Mouse (Mus musculus): ENCODE measurements around the gene Repin1. TPM values are rescaled to one million over a fixed set of nuclear protein-coding genes. Genes with fewer than 3 reads are reported as not detected.

Repin1 gene
- polyA plus RNA-seq, 1 experiment from 2014 or later = 23.4 TPM

- peak; percentile 66 for ATAC-seq (replicated peaks; ENCODE audit: insufficient number of reproducible peaks, insufficient read depth, low FRiP score, low read depth)
- WGBS = 29% methylated on average over 3 of the region's 3 CpGs
- H3K27ac ChIP-seq = peak overlapping the region; percentile 68
These were observed 12.4 kb upstream of the Repin1 start for GRCm38 (mm10) chr6:48581257-48581656.

GRCm38 (mm10) chr6:48582037-48582436 lies 11.6 kb upstream of the Repin1 start:
- Histone ChIP-seq H3K36me3 (no peaks in the 10 kb centered on the region), H3K4me1 (replicated peaks) (peaks cover 24% of the 10 kb centered on the region), H3K9ac (no peak overlapping the region), H3K27ac (peak overlapping the region; percentile 12; the same call in 1 of the 2 replicates), H3K27me3 (no peaks in the 10 kb centered on the region), H3K4me2 (no peak overlapping the region), H3K9me3 (replicated peaks) (no peaks in the 10 kb centered on the region), H3K4me3 (no peak overlapping the region)
- WGBS = 59% methylated on average over 3 of the region's 3 CpGs
- ATAC-seq (replicated peaks; ENCODE audit: insufficient number of reproducible peaks, insufficient read depth, low FRiP score, low read depth) = 0 out of 2 replicates have a peak, but pooled peaks have one; percentile 19

More at GRCm38 (mm10) chr6:48581257-48581656, 12.4 kb upstream of the Repin1 start:
- no peaks in the 10 kb centered on the region for H3K36me3 ChIP-seq
- no peaks in the 10 kb centered on the region for H3K27me3 ChIP-seq
- H3K9ac ChIP-seq = no peak overlapping the region
- peaks cover 24% of the 10 kb centered on the region for H3K4me1 ChIP-seq (replicated peaks)
- H3K9me3 ChIP-seq (replicated peaks) = no peaks in the 10 kb centered on the region
- no peak overlapping the region for H3K4me2 ChIP-seq
- H3K4me3 ChIP-seq = no peak overlapping the region

- no peaks in the 10 kb centered on the region for H3K27me3 ChIP-seq
- H3K9me3 ChIP-seq (replicated peaks) = no peaks in the 10 kb centered on the region
- H3K9ac ChIP-seq = no peak within 1 kb of the TSS
- no peak for ATAC-seq (replicated peaks; ENCODE audit: insufficient number of reproducible peaks, insufficient read depth, low FRiP score, low read depth)
- 14% methylated on average over 6 of the region's 6 CpGs for WGBS
- peak within 1 kb of the TSS; percentile 4; the same call in 1 of the 2 replicates for H3K4me2 ChIP-seq
- peak within 1 kb of the TSS; percentile 78 for H3K27ac ChIP-seq
- peaks cover 20% of the 10 kb centered on the region for H3K4me1 ChIP-seq (replicated peaks)
- no peak within 1 kb of the TSS for H3K4me3 ChIP-seq
- no peaks in the 10 kb centered on the region for H3K36me3 ChIP-seq
These were observed 4.4 kb upstream of the Repin1 start, which contains the start of gene Gm45021 for GRCm38 (mm10) chr6:48589194-48589750. Gene Gm45021, plus strand, starts transcription at chr6:48589610.

GRCm38 (mm10) chr6:48591221-48591845 lies 2.4 kb upstream of the Repin1 start:
- ATAC-seq (replicated peaks; ENCODE audit: insufficient number of reproducible peaks, insufficient read depth, low FRiP score, low read depth) = no peak
- peaks cover 8% of the 10 kb centered on the region for H3K36me3 ChIP-seq

GRCm38 (mm10) chr6:48591871-48592270 lies 1.8 kb upstream of the Repin1 start:
- no peak overlapping the region for H3K4me2 ChIP-seq
- no peak overlapping the region for H3K27ac ChIP-seq
- ATAC-seq (replicated peaks; ENCODE audit: insufficient number of reproducible peaks, insufficient read depth, low FRiP score, low read depth) = no peak
- WGBS = 88% methylated on average over 6 of the region's 6 CpGs
- H3K9ac ChIP-seq = no peak overlapping the region
- peaks cover 3% of the 10 kb centered on the region; the same call in 1 of the 2 replicates for H3K9me3 ChIP-seq (replicated peaks)
- H3K4me1 ChIP-seq (replicated peaks) = peaks cover 32% of the 10 kb centered on the region
- H3K36me3 ChIP-seq = peaks cover 13% of the 10 kb centered on the region
- H3K4me3 ChIP-seq = no peak overlapping the region
- H3K27me3 ChIP-seq = no peaks in the 10 kb centered on the region

More at GRCm38 (mm10) chr6:48591221-48591845, 2.4 kb upstream of the Repin1 start:
- peaks cover 32% of the 10 kb centered on the region for H3K4me1 ChIP-seq (replicated peaks)
- no peak overlapping the region for H3K4me3 ChIP-seq
- no peaks in the 10 kb centered on the region for H3K27me3 ChIP-seq
- peaks cover 3% of the 10 kb centered on the region; the same call in 1 of the 2 replicates for H3K9me3 ChIP-seq (replicated peaks)
- H3K9ac ChIP-seq = no peak overlapping the region
- 94% methylated on average over 3 of the region's 3 CpGs for WGBS
- H3K4me2 ChIP-seq = no peak overlapping the region
- no peak overlapping the region for H3K27ac ChIP-seq

GRCm38 (mm10) chr6:48594043-48594738 lies 508 bp downstream of the Repin1 start:
- Histone ChIP-seq H3K4me2 (peak overlapping the region; percentile 64), H3K9ac (peak overlapping the region; percentile 78), H3K27me3 (no peaks in the 10 kb centered on the region), H3K4me1 (replicated peaks) (peaks cover 28% of the 10 kb centered on the region), H3K27ac (peak overlapping the region; percentile 92), H3K9me3 (replicated peaks) (peaks cover 3% of the 10 kb centered on the region; the same call in 1 of the 2 replicates), H3K36me3 (peaks cover 36% of the 10 kb centered on the region), H3K4me3 (peak overlapping the region; percentile 77)
- peak; percentile 49 for ATAC-seq (replicated peaks; ENCODE audit: insufficient number of reproducible peaks, insufficient read depth, low FRiP score, low read depth)
- 1% methylated on average over 41 of the region's 41 CpGs for WGBS

- H3K36me3 ChIP-seq = peaks cover 42% of the 10 kb centered on the region
- peaks cover 17% of the 10 kb centered on the region for H3K4me1 ChIP-seq (replicated peaks)
- peaks cover 3% of the 10 kb centered on the region; the same call in 1 of the 2 replicates for H3K9me3 ChIP-seq (replicated peaks)
- no peaks in the 10 kb centered on the region for H3K27me3 ChIP-seq
- peak overlapping the region; percentile 64 for H3K4me2 ChIP-seq
- no peak for ATAC-seq (replicated peaks; ENCODE audit: insufficient number of reproducible peaks, insufficient read depth, low FRiP score, low read depth)
- no peak overlapping the region for H3K27ac ChIP-seq
- H3K4me3 ChIP-seq = peak overlapping the region; percentile 77
- H3K9ac ChIP-seq = 0 out of 2 replicates have a peak overlapping the region, but pooled peaks have one; percentile 78
- WGBS = 50% methylated on average over 1 of the region's 1 CpGs
These were observed 1.6 kb downstream of the Repin1 start for GRCm38 (mm10) chr6:48595278-48595677.

- peaks cover 3% of the 10 kb centered on the region; the same call in 1 of the 2 replicates for H3K9me3 ChIP-seq (replicated peaks)
- H3K4me1 ChIP-seq (replicated peaks) = peaks cover 25% of the 10 kb centered on the region
- H3K27me3 ChIP-seq = no peaks in the 10 kb centered on the region
- H3K36me3 ChIP-seq = peaks cover 42% of the 10 kb centered on the region
- H3K9ac ChIP-seq = no peak overlapping the region
- WGBS = 92% methylated on average over 45 of the region's 45 CpGs
- no peak overlapping the region for H3K4me2 ChIP-seq
- H3K4me3 ChIP-seq = no peak overlapping the region
- no peak for ATAC-seq (replicated peaks; ENCODE audit: insufficient number of reproducible peaks, insufficient read depth, low FRiP score, low read depth)
- H3K27ac ChIP-seq = no peak overlapping the region
These were observed 3.0 kb downstream of the Repin1 start for GRCm38 (mm10) chr6:48596545-48597232.

GRCm38 (mm10) chr6:48597233-48597625 lies 3.5 kb downstream of the Repin1 start:
- no peak overlapping the region for H3K27ac ChIP-seq
- peaks cover 25% of the 10 kb centered on the region for H3K4me1 ChIP-seq (replicated peaks)
- H3K36me3 ChIP-seq = peaks cover 42% of the 10 kb centered on the region
- no peak overlapping the region for H3K4me2 ChIP-seq
- H3K27me3 ChIP-seq = no peaks in the 10 kb centered on the region
- WGBS = 93% methylated on average over 27 of the region's 27 CpGs
- ATAC-seq (replicated peaks; ENCODE audit: insufficient number of reproducible peaks, insufficient read depth, low FRiP score, low read depth) = no peak
- H3K9ac ChIP-seq = no peak overlapping the region
- H3K9me3 ChIP-seq (replicated peaks) = peaks cover 3% of the 10 kb centered on the region; the same call in 1 of the 2 replicates
- H3K4me3 ChIP-seq = no peak overlapping the region

GRCm38 (mm10) chr6:48600594-48600993 lies 6.9 kb downstream of the Repin1 start:
- Histone ChIP-seq H3K27me3 (no peaks in the 10 kb centered on the region), H3K9me3 (replicated peaks) (peaks cover 3% of the 10 kb centered on the region; the same call in 1 of the 2 replicates), H3K27ac (no peak overlapping the region), H3K4me1 (replicated peaks) (peaks cover 15% of the 10 kb centered on the region), H3K4me2 (no peak overlapping the region), H3K36me3 (peaks cover 42% of the 10 kb centered on the region), H3K4me3 (no peak overlapping the region), H3K9ac (no peak overlapping the region)
- 83% methylated on average over 1 of the region's 1 CpGs for WGBS
- no peak for ATAC-seq (replicated peaks; ENCODE audit: insufficient number of reproducible peaks, insufficient read depth, low FRiP score, low read depth)
